Mouse (Mus musculus): Measurements from ENCODE around the gene Raver2. TPM values are rescaled to one million over a fixed set of nuclear protein-coding genes. Genes with fewer than 3 reads are reported as not detected.

Raver2 gene
- total and polyA plus RNA-seq, 3 experiments = 2.0 to 3.0 (median 2.2) TPM

- H3K4me1 ChIP-seq (ENCODE audit: control insufficient read depth, insufficient read depth, low read length) = no peaks in the 10 kb centered on the region
- DNase-seq = no peak
- no peak overlapping the region for H3K27ac ChIP-seq
- H3K27me3 ChIP-seq (ENCODE audit: control insufficient read depth, insufficient read depth, low read length) = no peaks in the 10 kb centered on the region
- no peak overlapping the region for H3K9ac ChIP-seq (ENCODE audit: low read depth, low read length)
- TF ChIP-seq POLR2A (IDR thresholded peaks at IDR 0.05; ENCODE audit: insufficient read depth, low read depth, low read length) = no peak
- TF ChIP-seq EP300 (IDR thresholded peaks at IDR 0.05; ENCODE audit: insufficient read depth, low read depth, low read length) = no peak
- TF ChIP-seq CTCF (IDR thresholded peaks at IDR 0.05) = no peak
- no peaks in the 10 kb centered on the region for H3K36me3 ChIP-seq (ENCODE audit: control insufficient read depth, insufficient read depth, low read length)
- H3K79me2 ChIP-seq (replicated peaks; ENCODE audit: control insufficient read depth, insufficient read depth, low read length) = no peaks in the 10 kb centered on the region
- WGBS = 73% methylated on average over 5 of the region's 5 CpGs
- no peak overlapping the region for H3K4me3 ChIP-seq
- intact Hi-C loops (cut with DNase I) = no loop called here
Measured at GRCm38 (mm10) chr4:101035131-101035530, 33.7 kb upstream of the Raver2 start.

GRCm38 (mm10) chr4:101037156-101037555 is 31.6 kb upstream of the Raver2 start:
- no peaks in the 10 kb centered on the region for H3K27me3 ChIP-seq (ENCODE audit: control insufficient read depth, insufficient read depth, low read length)
- TF ChIP-seq POLR2A (IDR thresholded peaks at IDR 0.05; ENCODE audit: insufficient read depth, low read depth, low read length) = no peak
- TF ChIP-seq EP300 (IDR thresholded peaks at IDR 0.05; ENCODE audit: insufficient read depth, low read depth, low read length) = no peak
- TF ChIP-seq CTCF (IDR thresholded peaks at IDR 0.05) = no peak
- no peak overlapping the region for H3K9ac ChIP-seq (ENCODE audit: low read depth, low read length)
- WGBS = 63% methylated on average over 7 of the region's 7 CpGs
- DNase-seq = no peak
- H3K4me1 ChIP-seq (ENCODE audit: control insufficient read depth, insufficient read depth, low read length) = no peaks in the 10 kb centered on the region
- intact Hi-C loops (cut with DNase I) = no loop called here
- H3K4me3 ChIP-seq = no peak overlapping the region
- no peak overlapping the region for H3K27ac ChIP-seq
- H3K36me3 ChIP-seq (ENCODE audit: control insufficient read depth, insufficient read depth, low read length) = no peaks in the 10 kb centered on the region
- no peaks in the 10 kb centered on the region for H3K79me2 ChIP-seq (replicated peaks; ENCODE audit: control insufficient read depth, insufficient read depth, low read length)

GRCm38 (mm10) chr4:101043691-101044090 is 25.1 kb upstream of the Raver2 start:
- Histone ChIP-seq H3K9ac (ENCODE audit: low read depth, low read length) (no peak overlapping the region), H3K36me3 (ENCODE audit: control insufficient read depth, insufficient read depth, low read length) (no peaks in the 10 kb centered on the region), H3K27ac (no peak overlapping the region), H3K4me3 (no peak overlapping the region), H3K4me1 (ENCODE audit: control insufficient read depth, insufficient read depth, low read length) (no peaks in the 10 kb centered on the region), H3K27me3 (ENCODE audit: control insufficient read depth, insufficient read depth, low read length) (no peaks in the 10 kb centered on the region), H3K79me2 (replicated peaks; ENCODE audit: control insufficient read depth, insufficient read depth, low read length) (no peaks in the 10 kb centered on the region)
- intact Hi-C loops (cut with DNase I) = no loop called here
- WGBS = 82% methylated on average over 2 of the region's 2 CpGs
- DNase-seq = peak; percentile 40 to 56
- no peak for TF ChIP-seq EP300 (IDR thresholded peaks at IDR 0.05; ENCODE audit: insufficient read depth, low read depth, low read length)
- TF ChIP-seq POLR2A (IDR thresholded peaks at IDR 0.05; ENCODE audit: insufficient read depth, low read depth, low read length) = no peak
- no peak for TF ChIP-seq CTCF (IDR thresholded peaks at IDR 0.05)

GRCm38 (mm10) chr4:101044149-101044548 is 24.6 kb upstream of the Raver2 start:
- H3K27ac ChIP-seq = no peak overlapping the region
- H3K27me3 ChIP-seq (ENCODE audit: control insufficient read depth, insufficient read depth, low read length) = no peaks in the 10 kb centered on the region
- H3K4me3 ChIP-seq = no peak overlapping the region
- no peak overlapping the region for H3K9ac ChIP-seq (ENCODE audit: low read depth, low read length)
- intact Hi-C loops (cut with DNase I) = no loop called here
- no peaks in the 10 kb centered on the region for H3K79me2 ChIP-seq (replicated peaks; ENCODE audit: control insufficient read depth, insufficient read depth, low read length)
- no peaks in the 10 kb centered on the region for H3K4me1 ChIP-seq (ENCODE audit: control insufficient read depth, insufficient read depth, low read length)
- H3K36me3 ChIP-seq (ENCODE audit: control insufficient read depth, insufficient read depth, low read length) = no peaks in the 10 kb centered on the region
- DNase-seq = no peak
- TF ChIP-seq POLR2A (IDR thresholded peaks at IDR 0.05; ENCODE audit: insufficient read depth, low read depth, low read length) (no peak), EP300 (IDR thresholded peaks at IDR 0.05; ENCODE audit: insufficient read depth, low read depth, low read length) (no peak), CTCF (IDR thresholded peaks at IDR 0.05) (no peak)

GRCm38 (mm10) chr4:101046576-101046975 is 22.2 kb upstream of the Raver2 start:
- no peak for TF ChIP-seq CTCF (IDR thresholded peaks at IDR 0.05)
- TF ChIP-seq EP300 (IDR thresholded peaks at IDR 0.05; ENCODE audit: insufficient read depth, low read depth, low read length) = no peak
- no peak for TF ChIP-seq POLR2A (IDR thresholded peaks at IDR 0.05; ENCODE audit: insufficient read depth, low read depth, low read length)
- Histone ChIP-seq H3K27me3 (ENCODE audit: control insufficient read depth, insufficient read depth, low read length) (no peaks in the 10 kb centered on the region), H3K36me3 (ENCODE audit: control insufficient read depth, insufficient read depth, low read length) (no peaks in the 10 kb centered on the region), H3K4me3 (no peak overlapping the region), H3K79me2 (replicated peaks; ENCODE audit: control insufficient read depth, insufficient read depth, low read length) (no peaks in the 10 kb centered on the region), H3K27ac (no peak overlapping the region), H3K4me1 (ENCODE audit: control insufficient read depth, insufficient read depth, low read length) (no peaks in the 10 kb centered on the region), H3K9ac (ENCODE audit: low read depth, low read length) (no peak overlapping the region)
- intact Hi-C loops (cut with DNase I) = no loop called here
- no peak for DNase-seq
- 68% methylated on average over 4 of the region's 4 CpGs for WGBS

GRCm38 (mm10) chr4:101062146-101062545 is 6.6 kb upstream of the Raver2 start:
- no peaks in the 10 kb centered on the region for H3K27me3 ChIP-seq (ENCODE audit: control insufficient read depth, insufficient read depth, low read length)
- TF ChIP-seq EP300 (IDR thresholded peaks at IDR 0.05; ENCODE audit: insufficient read depth, low read depth, low read length) (no peak), POLR2A (IDR thresholded peaks at IDR 0.05; ENCODE audit: insufficient read depth, low read depth, low read length) (no peak), CTCF (IDR thresholded peaks at IDR 0.05) (no peak)
- no peak overlapping the region for H3K9ac ChIP-seq (ENCODE audit: low read depth, low read length)
- no peak for DNase-seq
- H3K4me1 ChIP-seq (ENCODE audit: control insufficient read depth, insufficient read depth, low read length) = no peaks in the 10 kb centered on the region
- H3K36me3 ChIP-seq (ENCODE audit: control insufficient read depth, insufficient read depth, low read length) = no peaks in the 10 kb centered on the region
- intact Hi-C loops (cut with DNase I) = no loop called here
- H3K27ac ChIP-seq = no peak overlapping the region
- no peaks in the 10 kb centered on the region for H3K79me2 ChIP-seq (replicated peaks; ENCODE audit: control insufficient read depth, insufficient read depth, low read length)
- WGBS = 46% methylated on average over 2 of the region's 2 CpGs
- H3K4me3 ChIP-seq = no peak overlapping the region

Measured in heart, adult 2 months (tissue).